Mouse (Mus musculus) fat pad, adult 2 months (tissue): Measurements from ENCODE around the gene Pnpla5.
"Not testable (repeated sequence)": the region's sequence is repeated elsewhere in the genome, so short reads cannot be mapped to it uniquely, and the experiment has no call there.

ENCODE experiments used
- DNase-seq: peaks from one replicate; pipeline ENCODE4 v3.0.0-alpha.2; 2011; ENCODE audit warnings: low read depth, low spot score; ENCODE audit errors: extremely low read depth

Pnpla5 gene

GRCm38 (mm10) chr15:84123075-84123474 lies at the start of gene Pnpla5:
Gene Pnpla5, minus strand, starts transcription at chr15:84123175.
- no peak for DNase-seq

- no peak for DNase-seq
Observed at GRCm38 (mm10) chr15:84171166-84171565, 48.2 kb upstream of the Pnpla5 start.

- DNase-seq: no peak
Observed at GRCm38 (mm10) chr15:84169511-84169910, 46.5 kb upstream of the Pnpla5 start.

GRCm38 (mm10) chr15:84168170-84169161 lies 45.5 kb upstream of the Pnpla5 start:
- DNase-seq: no peak

GRCm38 (mm10) chr15:84167600-84167999 lies 44.6 kb upstream of the Pnpla5 start, which contains the start of gene Pnpla3:
Gene Pnpla3, plus strand, starts transcription at chr15:84167837.
- DNase-seq: peak; percentile 42

GRCm38 (mm10) chr15:84166818-84167217 lies 43.8 kb upstream of the Pnpla5 start:
- no peak for DNase-seq

- no peak for DNase-seq
Observed at GRCm38 (mm10) chr15:84161871-84162270, 38.9 kb upstream of the Pnpla5 start.

- DNase-seq: not testable (repeated sequence)
Observed at GRCm38 (mm10) chr15:84157530-84157929, 34.6 kb upstream of the Pnpla5 start.

GRCm38 (mm10) chr15:84156158-84156557 lies 33.2 kb upstream of the Pnpla5 start:
- no peak for DNase-seq

- no peak for DNase-seq
Observed at GRCm38 (mm10) chr15:84140929-84141328, 18.0 kb upstream of the Pnpla5 start.

- DNase-seq: peak; percentile 72
Observed at GRCm38 (mm10) chr15:84140109-84140508, 17.1 kb upstream of the Pnpla5 start.

- DNase-seq: no peak
Observed at GRCm38 (mm10) chr15:84139592-84140005, 16.6 kb upstream of the Pnpla5 start.

GRCm38 (mm10) chr15:84136473-84137415 lies 13.8 kb upstream of the Pnpla5 start:
- no peak for DNase-seq

GRCm38 (mm10) chr15:84135472-84135871 lies 12.5 kb upstream of the Pnpla5 start:
- DNase-seq: no peak

- DNase-seq: no peak
Observed at GRCm38 (mm10) chr15:84133440-84133839, 10.5 kb upstream of the Pnpla5 start.

GRCm38 (mm10) chr15:84131971-84132370 lies 9.0 kb upstream of the Pnpla5 start:
- no peak for DNase-seq

GRCm38 (mm10) chr15:84131096-84131786 lies 8.3 kb upstream of the Pnpla5 start:
- no peak for DNase-seq

- DNase-seq: no peak
Observed at GRCm38 (mm10) chr15:84126871-84127270, 3.9 kb upstream of the Pnpla5 start.

- DNase-seq: no peak
Observed at GRCm38 (mm10) chr15:84126447-84126846, 3.5 kb upstream of the Pnpla5 start.

GRCm38 (mm10) chr15:84124086-84124485 lies 1.1 kb upstream of the Pnpla5 start:
- no peak for DNase-seq

- DNase-seq: no peak
Observed at GRCm38 (mm10) chr15:84121036-84121435, 1.9 kb downstream of the Pnpla5 start.
